ENCODE assay signal across 47 mouse cellular contexts in the genomic region with DNA sequence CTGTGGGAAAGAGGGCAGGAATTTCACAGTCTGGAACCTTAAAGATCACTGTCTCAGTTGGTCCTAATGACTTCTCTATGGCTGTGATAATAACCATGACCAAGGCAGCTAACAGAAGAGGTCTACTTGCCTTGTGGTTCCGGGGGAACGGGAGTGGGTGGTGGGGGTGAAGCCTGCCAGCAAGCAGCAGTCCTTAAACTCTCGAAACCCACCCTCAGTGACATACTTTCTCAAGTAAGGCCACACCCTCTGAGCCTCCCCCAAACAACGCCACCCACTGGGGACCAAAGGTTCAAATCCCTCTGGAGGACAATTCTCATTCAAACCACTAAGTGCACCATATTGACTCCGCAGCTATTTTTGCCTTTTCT. TPM values are rescaled to one million over a fixed set of nuclear protein-coding genes. Genes with fewer than 3 reads are reported as not detected.
"Had no signal": no experiment of that assay in that cellular context is flagged by ENCODE, and none has a peak within 500 bp of the region (broad histone marks: within the 10 kb centered on the region; RNA-seq: fewer than 3 reads in every experiment).

No protein-coding gene starts in this region.

- DNase-seq: liver; liver, embryonic 13.5 days; liver, postnatal 0 days; lung, adult 18-20 months; lung, adult 2 months; lung, embryonic 14.5 days; lung, postnatal 10 days; lung, postnatal 14 days; lung, postnatal 36 days; lung, postnatal 4 days; midbrain, embryonic 14.5 days had no signal

- ATAC-seq: liver, embryonic 12.5 days; liver, postnatal 0 days; lung, postnatal 0 days; midbrain, embryonic 13.5 days; midbrain, embryonic 15.5 days; midbrain, embryonic 16.5 days had no signal

- H3K4me1 ChIP-seq: limb, embryonic 10.5 days; limb, embryonic 12.5 days; limb, embryonic 13.5 days; limb, embryonic 15.5 days; liver, embryonic 12.5 days; liver, embryonic 13.5 days; liver, embryonic 15.5 days; lung, embryonic 15.5 days; megakaryocyte, embryonic 14.5 days; midbrain, embryonic 12.5 days; midbrain, embryonic 13.5 days; midbrain, embryonic 15.5 days; neural tube, embryonic 12.5 days; neural tube, embryonic 13.5 days had no signal

- H3K27ac ChIP-seq: limb, embryonic 10.5 days; limb, embryonic 12.5 days; limb, embryonic 13.5 days; limb, embryonic 15.5 days; liver, embryonic 12.5 days; liver, embryonic 13.5 days; liver, embryonic 14.5 days; liver, embryonic 15.5 days; lung, embryonic 15.5 days; macrophage; midbrain, embryonic 10.5 days; midbrain, embryonic 12.5 days; midbrain, embryonic 13.5 days; midbrain, embryonic 15.5 days; neural tube, embryonic 12.5 days; neural tube, embryonic 13.5 days had no signal

- H3K4me3 ChIP-seq: limb, embryonic 10.5 days; limb, embryonic 12.5 days; limb, embryonic 13.5 days; limb, embryonic 15.5 days; liver, embryonic 12.5 days; liver, embryonic 13.5 days; liver, embryonic 15.5 days; lung, embryonic 15.5 days; megakaryocyte, embryonic 14.5 days; midbrain, embryonic 10.5 days; midbrain, embryonic 12.5 days; midbrain, embryonic 13.5 days; midbrain, embryonic 15.5 days; myocyte; neural tube, embryonic 12.5 days; neural tube, embryonic 13.5 days had no signal

- H3K27me3 ChIP-seq: limb, embryonic 12.5 days; limb, embryonic 13.5 days; limb, embryonic 15.5 days; liver, embryonic 12.5 days; liver, embryonic 13.5 days; liver, embryonic 15.5 days; lung, embryonic 15.5 days; megakaryocyte, embryonic 14.5 days; midbrain, embryonic 12.5 days; midbrain, embryonic 13.5 days; midbrain, embryonic 15.5 days; neural tube, embryonic 12.5 days; neural tube, embryonic 13.5 days had no signal

RNA-seq across cellular contexts. Expression of a gene that starts 5.3 kb away (rescaled TPM):
- total RNA-seq: left cerebral cortex, postnatal 10 days; left cerebral cortex, postnatal 14 days; left cerebral cortex, postnatal 25 days; left cerebral cortex, postnatal 36 days; left cerebral cortex, postnatal 4 days; liver, adult 2 months; megakaryocyte progenitor cell, adult 5-6 weeks; megakaryocyte, adult 5-6 weeks; midbrain, postnatal 0 days; monocyte, adult 5-6 weeks had no signal
- polyA plus RNA-seq: limb, embryonic 10.5 days; limb, embryonic 11.5 days; limb, embryonic 12.5 days; limb, embryonic 13.5 days; limb, embryonic 14.5 days; limb, embryonic 15.5 days; liver, adult 2 months; liver, embryonic 11.5 days; liver, embryonic 12.5 days; liver, embryonic 13.5 days; liver, embryonic 14.5 days; liver, embryonic 15.5 days; liver, embryonic 16.5 days; liver, postnatal 0 days; lung, adult 2 months; lung, embryonic 14.5 days; lung, embryonic 15.5 days; lung, embryonic 16.5 days; lung, postnatal 0 days; macrophage; midbrain, embryonic 10.5 days; midbrain, embryonic 11.5 days; midbrain, embryonic 12.5 days; midbrain, embryonic 13.5 days; midbrain, embryonic 14.5 days; midbrain, embryonic 15.5 days; midbrain, embryonic 16.5 days; midbrain, postnatal 0 days; neural tube, embryonic 11.5 days; neural tube, embryonic 12.5 days; neural tube, embryonic 13.5 days had no signal
